Mouse (Mus musculus) embryo, embryonic 9.5 days (tissue): ENCODE measurements around the gene Rftn1.

Experiments
- DNase-seq: peaks from one replicate; pipeline ENCODE4 v3.0.0-alpha.2; 2017; ENCODE audit errors: extremely low spot score

Gene Rftn1

DNA sequence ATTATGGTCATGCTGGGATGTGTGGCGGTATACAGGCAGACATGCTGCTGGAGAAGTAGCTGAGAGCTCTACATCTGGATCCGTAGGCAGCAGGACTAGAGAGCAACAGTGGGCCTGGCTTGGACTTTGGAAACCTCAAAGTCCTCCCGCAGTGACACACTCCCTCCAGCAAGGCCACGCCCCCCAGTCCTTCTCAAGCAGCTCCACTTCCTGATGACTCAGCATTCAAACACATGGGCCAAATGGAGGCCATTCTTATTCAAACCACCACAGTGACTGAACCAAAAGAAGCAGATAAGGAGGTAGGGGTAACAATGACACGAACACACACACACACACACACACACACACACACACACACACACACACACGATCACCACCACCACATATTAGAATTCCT, 17.7 kb downstream of the Rftn1 start:
- DNase-seq: no peak

- DNase-seq: no peak
Observed at GRCm38 (mm10) chr17:50170935-50171545, 19.4 kb downstream of the Rftn1 start.

DNA sequence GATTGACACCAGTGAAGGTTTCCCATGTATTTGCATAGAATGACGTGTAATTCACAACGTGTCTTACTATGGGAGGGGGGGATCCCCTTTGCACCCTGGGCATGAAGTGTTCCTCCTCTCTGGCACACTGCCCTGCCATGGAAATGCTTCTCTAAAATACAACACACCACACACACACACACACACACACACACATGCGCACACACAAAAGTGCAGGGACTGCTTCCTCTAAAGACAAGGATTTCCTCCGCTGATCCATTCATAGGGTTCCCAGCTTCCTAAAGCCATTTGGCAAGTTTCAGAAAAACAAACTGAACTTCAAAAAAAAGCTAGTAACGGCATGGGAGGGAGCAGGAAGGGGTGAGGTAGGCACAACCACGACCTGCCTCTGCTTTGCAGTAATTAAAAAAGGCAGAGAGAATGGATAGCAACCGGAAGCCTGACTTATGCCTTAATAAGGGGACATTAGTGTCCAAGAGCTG, 20.5 kb downstream of the Rftn1 start:
- DNase-seq: no peak

GRCm38 (mm10) chr17:50160904-50161805, 29.3 kb downstream of the Rftn1 start:
- DNase-seq: no peak

DNA sequence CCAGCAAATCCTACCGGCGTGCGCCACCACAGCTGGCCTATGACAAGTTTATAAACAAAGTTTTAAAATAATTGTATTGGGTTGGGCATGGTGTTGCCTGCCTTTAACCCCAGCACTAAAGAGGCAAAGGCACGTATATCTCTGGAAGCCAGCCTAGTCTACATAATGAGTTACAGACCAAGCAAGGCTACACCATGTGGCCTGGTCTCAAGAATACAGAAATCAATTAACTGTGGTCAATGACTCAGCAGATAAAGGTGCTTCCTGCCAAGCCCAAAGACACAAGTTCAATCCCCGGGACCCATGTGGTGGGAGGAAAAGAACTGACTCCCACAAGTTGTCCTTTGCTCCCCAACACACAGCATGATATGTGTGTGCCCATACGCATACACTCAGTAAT, 30.1 kb downstream of the Rftn1 start:
- no peak for DNase-seq

DNA sequence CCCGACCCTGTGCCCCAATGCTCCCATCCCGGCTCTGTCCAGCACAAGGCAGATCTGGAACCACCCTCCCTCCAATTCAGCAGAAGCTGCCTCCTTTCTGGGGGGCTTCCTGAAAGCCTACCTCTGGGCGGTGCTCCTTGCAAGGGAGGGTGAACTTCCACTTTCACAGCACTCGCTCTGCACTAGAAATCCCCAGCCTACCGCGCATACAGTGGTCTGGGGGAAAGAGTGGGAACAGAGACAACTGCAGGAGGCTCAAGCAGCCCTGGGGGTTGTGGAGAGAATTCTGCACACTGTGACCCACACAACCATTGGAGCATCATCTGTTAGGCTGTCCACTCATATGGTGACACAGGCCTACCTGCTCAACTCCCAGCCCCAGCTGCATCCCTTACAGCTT, 30.7 kb downstream of the Rftn1 start:
- DNase-seq: no peak

DNA sequence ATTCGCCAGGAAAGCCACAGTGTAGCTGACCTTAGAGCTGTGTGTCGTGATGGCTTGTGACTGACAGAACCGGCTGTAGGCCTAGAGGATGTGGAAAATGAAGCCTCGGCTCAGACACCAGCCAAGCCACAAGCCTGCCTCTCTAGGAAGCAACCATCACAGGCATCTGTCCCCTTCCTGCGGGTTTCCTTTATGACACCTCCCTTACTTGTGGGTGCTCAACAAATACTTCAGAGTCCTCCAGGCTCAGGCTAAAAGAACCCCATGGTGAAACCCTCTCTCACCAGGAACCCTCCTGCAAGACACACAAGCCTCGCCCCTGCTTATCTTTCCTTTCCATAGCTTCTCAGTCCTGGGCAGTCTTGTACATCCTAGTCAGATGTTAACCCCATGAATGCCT, 31.9 kb downstream of the Rftn1 start:
- no peak for DNase-seq

DNA sequence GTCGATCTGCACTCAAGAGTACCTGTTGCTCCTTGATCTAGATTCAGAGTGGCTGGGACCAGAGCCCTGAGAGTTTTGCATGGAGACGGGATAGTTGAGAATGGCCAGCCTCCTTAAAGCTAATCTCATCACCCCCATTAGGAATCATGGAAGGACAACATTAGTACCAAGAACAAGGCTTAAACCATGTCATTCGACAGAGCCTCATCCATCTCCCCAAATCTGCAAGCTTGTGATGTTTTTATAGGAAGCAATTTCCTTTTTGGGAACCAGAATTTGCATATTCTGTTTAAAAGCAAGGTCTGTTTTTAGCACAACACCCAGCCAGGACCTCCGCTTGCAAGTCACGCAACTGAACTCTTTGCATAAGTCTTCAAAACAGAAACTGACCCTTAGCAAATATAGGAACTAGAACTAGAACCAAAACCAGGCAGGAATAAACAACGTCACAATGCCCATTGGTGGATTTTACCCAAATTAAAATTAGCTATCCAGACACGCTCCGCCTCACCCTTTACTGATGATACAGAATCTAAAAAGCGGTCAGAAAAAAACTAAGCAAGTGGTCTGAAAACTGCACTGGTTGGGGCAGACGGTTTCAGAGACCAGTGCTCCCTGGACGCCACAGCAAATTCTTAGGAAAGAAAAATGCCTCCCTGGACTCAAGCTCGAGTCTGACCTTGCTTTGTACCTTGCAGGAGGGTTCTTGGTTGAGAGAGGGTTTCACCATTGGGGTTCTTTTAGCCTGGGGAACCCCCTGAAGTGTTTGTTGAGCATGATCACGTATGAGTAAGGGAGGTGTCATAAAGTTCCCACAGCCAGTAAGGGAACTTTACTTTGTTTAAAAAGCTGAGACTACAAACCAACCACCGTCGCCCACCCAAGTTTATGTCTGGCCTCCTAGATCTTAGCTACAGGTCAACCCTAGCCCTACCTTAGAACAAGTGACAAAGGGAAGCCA, 33.0 kb downstream of the Rftn1 start:
- DNase-seq: no peak

GRCm38 (mm10) chr17:50152085-50152484, 38.4 kb downstream of the Rftn1 start:
- no peak for DNase-seq

DNA sequence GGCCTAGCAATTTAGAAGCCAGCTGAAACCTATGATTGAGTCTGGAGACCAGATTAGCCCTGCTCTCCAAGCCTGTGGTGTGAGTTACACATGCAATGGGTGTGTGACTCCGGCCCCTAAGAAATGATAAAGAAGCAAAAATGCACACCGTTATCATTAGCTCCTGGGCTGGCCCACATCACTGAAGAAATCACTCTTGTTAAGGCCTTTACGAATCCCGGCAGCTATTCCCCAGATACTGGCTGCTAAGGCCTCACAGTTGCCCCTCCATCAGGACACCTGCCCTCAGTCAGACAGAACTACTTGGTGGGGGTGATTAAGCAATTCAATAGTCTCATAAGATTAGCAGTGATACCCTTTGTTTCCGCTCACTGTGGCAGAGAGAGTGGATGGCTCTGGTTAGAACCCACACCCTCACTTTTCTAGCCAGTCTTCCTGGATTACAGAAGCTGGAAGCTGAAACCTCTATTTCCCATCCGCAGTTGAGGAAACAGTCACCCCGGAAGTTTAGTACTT, 39.2 kb downstream of the Rftn1 start:
- DNase-seq: no peak

DNA sequence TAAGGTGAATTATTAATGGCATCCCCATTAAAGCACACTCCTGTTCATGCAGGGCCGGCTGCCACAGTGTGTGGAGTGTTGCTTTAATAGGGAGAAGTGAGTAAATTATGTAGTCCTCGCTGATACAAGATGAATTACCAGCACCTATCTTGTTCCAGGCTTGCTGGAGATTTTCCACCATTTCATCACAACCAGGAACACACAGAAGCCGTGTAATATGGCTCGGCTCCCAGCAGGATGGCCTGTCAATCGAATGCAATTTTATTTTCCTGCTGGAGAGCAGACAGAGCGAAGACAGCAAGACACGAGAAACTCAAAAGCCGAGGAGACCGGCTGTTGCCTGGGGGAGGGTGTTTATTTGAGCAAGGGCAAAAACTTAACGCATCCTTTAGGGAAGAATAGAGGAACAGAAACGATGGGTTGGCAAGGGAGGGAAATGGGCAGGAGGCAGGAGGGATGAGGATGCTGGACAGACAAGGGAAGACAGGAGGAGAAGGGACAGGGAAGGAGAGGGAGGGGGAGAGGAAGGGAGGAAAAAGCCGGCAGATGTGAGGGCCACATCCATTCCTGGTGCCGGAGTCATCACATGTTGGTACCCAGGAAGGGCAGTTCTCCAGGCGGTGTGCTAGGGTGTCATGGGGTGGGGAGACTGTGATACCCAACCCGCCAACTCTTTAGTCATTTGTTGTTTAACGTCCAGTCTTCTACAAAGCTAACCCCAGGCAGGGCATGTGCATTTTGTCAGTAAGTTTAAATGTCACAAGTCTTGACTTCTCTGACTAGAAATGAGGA, 39.9 kb downstream of the Rftn1 start:
- no peak for DNase-seq

- no peak for DNase-seq
Observed at GRCm38 (mm10) chr17:50149690-50150210, 40.7 kb downstream of the Rftn1 start.

DNA sequence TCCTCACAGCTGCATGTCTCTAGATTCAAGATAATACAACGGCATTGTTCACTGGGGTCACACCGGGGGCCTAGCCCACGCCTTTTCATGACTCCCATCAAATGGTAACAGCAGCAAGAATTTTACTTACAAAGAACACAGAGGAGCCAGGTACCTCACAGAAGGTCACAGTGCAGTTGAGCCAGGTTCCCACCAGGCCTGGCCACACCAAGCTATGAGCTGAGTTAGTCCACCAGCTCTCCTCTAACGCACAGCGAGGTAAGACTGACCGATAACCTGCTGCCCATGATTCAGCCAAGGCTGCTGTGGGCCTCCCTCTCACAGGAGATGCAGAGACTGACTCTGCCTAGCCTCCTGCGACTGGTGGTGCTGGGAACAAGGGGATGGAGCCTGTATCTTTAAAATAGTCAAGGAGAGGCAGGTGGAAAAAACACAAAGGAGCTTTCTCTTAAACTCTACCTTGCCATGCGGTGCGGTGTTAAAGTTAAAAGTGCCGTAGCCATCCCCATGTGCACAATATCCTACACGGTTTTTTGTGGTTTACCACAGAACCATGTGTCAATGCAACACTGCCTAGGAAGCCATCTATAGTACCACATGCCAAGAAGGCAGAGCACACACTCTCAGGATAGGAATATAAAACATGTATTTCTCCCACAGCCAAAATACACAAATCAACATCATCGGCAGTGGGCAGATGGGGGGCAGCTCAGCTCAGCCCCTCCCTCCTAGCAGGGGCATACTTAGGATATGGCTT, 42.5 kb downstream of the Rftn1 start:
- DNase-seq: no peak

DNA sequence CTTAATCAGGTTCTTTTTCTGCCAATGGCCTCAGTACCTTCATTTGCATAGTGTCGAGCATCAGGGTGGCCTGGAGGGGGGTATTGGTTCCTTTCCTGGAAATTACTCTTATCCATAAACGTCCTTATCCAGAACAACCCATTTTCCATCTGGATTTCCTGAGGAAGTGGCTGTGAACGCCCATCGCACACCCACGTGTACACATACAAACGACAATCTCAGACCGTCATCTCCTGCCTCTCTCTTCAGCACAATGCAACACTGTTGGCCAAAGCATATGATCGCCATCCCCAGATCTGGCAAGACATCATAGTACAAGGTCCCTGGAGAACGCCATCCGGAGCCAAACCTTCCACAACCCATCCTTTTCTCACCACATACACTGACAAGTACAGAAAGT, 47.1 kb downstream of the Rftn1 start:
- no peak for DNase-seq

DNA sequence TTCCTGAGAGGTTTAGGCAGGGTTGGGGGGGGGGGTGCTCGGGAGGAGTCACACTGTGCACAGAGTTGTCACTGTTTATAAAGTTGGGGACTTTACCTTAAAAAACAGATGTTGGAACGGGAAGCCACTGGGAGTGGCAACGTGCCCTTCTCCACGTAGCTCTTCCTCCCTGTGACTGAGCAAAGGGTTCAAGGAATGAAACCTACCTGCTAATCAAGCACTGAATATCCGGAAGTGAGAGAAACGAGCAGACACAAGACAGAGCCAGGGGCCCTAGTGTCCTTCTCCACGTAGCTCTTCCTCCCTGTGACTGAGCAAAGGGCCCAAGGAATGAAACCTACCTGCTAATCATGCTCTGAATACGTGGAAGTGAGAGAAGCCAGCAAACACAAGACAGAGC, 47.9 kb downstream of the Rftn1 start:
- DNase-seq: no peak

GRCm38 (mm10) chr17:50142151-50142550, 48.3 kb downstream of the Rftn1 start:
- no peak for DNase-seq

DNA sequence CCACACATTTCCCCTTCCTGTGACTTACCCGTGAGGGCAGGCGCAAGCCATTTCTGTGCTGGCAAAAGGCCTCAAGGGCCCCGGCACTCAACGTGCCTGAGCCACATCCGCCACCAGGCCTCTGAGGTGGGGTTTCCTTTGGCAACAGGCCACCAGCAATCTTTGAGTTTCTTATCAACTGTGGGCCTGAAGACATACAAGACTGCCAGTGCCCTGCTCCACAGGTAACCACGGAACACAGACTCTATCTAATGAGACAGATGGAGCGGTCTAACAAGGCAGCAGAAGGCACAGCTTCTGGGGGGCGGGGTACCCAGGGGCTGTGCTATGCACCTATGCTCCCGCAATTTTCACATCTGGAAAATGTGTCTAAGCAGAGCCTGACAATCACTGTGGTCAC, 54.4 kb downstream of the Rftn1 start:
- no peak for DNase-seq

DNA sequence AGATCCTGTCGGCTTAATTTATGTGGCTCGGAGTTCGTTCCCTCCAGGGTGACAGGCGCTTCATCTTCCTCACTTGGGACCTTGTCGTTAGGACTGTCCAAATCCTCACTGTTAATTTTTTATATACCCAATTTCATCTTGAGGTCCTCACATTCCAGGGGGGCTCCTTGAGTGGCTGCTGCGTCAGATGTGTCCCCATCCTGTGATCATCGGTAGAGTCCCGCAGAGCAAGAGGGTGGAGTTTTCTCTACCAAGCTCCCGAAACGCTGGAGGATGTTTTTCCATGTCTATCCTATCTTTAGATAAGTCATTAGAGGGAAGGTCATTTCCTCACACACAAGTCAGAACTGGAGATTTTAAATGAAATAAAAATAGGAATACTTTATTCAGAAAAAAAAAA, 55.0 kb downstream of the Rftn1 start:
- DNase-seq: no peak

- no peak for DNase-seq
Observed at GRCm38 (mm10) chr17:50131698-50132097, 58.8 kb downstream of the Rftn1 start.

DNA sequence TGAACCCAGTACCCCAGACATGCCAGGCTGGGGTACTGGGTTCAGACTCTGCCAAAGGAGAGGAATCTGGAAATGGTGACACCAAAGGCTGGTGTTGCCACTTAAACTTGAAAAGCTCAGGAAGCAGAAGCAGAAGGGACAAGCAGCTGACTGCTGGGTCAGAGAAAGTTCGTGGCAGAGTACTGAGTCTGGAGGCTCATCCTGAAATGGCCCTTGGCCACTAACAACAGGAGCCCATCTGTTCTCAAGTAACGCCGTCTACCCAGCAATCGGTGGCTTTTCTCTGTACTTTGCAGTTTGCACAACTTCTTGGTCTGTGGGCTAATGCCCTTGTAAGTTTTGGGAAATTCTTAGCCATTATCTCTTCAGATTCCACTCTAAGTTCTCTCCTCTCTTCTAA, 60.1 kb downstream of the Rftn1 start:
- DNase-seq: no peak
